Mouse (Mus musculus) heart, postnatal 14 days (tissue): Measurements from ENCODE around the gene Phf24. TPM values are rescaled to one million over a fixed set of nuclear protein-coding genes. Genes with fewer than 3 reads are reported as not detected.

ENCODE experiments used
- DNase-seq, 2 experiments: peaks; one replicate each; pipeline ENCODE4 v3.0.0; 2021 to 2022
- intact Hi-C: fragments of 180-260 bp; cut with DNase I; formaldehyde crosslinking; loops from one replicate; pipeline ENCODE4 v1.15.1; 2025
- long read RNA-seq, 2 experiments: library from polyadenylated mRNA; stranded (forward); transcript quantifications; one replicate each; pipeline ENCODE4 v2.0.0; 2021
- total RNA-seq, 2 experiments: library from RNA; stranded (reverse); gene quantifications; 2 replicates each; pipeline ENCODE4 v1.2.3; 2021

Gene Phf24
- total RNA-seq = 1 to 10 TPM; 6.0 to 8.4 TPM
- long read RNA-seq, experiment 1, full-length matches to known transcripts = 2 of 7 reads
- long read RNA-seq, experiment 1, partial matches to known transcripts = 0 of 7 reads
- long read RNA-seq, experiment 1, other reads (novel, unspliced or antisense) = 5 of 7 reads
- long read RNA-seq, experiment 2, full-length matches to known transcripts = 3 of 5 reads
- long read RNA-seq, experiment 2, partial matches to known transcripts = 0 of 5 reads
- long read RNA-seq, experiment 2, other reads (novel, unspliced or antisense) = 2 of 5 reads

DNA sequence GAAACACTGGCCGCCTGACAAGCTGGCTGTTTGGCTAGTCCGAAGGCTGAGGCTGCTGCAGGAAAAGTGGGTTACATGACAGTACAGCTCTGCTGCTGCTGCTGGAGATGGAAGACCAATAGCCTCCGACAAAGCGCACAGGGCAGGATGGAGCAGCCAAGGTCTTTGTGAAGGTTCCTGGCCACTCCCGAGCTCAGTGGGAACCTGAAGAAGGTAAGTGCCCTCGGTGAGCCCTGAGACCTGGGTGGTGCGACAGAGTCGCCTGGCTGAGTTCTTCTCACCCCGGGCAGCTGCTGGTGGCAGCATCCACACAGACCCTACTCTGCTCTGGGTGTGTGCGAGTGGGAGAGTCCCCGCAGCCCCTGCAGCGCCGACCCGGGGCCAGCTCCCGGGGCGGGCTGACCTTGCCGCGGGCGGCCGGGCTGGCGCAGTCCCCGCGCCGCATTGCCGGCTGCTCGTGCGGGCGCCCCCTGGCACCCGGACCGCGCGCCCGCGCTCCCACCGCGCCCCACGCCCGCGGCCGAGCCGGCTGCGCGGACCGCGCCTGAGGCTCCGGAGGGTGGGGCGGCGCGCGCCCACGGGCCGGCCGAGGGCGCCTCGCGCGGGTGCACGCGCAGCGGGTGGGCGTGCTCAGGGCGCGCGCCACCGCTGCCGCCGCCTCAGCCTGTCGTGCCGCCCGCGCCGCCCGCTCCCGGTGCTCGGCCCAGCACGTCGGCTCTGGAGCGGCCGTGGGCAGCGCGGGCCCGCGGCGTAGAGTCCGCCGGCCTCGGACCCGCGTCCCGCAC lies at the start of gene Phf24:
Gene Phf24, plus strand, starts transcription at position 44 of the 785 bp plus-strand sequence.
- intact Hi-C loops = loop anchor here (2.0 kb wide), 1 partner anchor 30 kb away; no protein-coding TSS in a partner anchor
- peak; percentile 44 to 69 for DNase-seq

DNA sequence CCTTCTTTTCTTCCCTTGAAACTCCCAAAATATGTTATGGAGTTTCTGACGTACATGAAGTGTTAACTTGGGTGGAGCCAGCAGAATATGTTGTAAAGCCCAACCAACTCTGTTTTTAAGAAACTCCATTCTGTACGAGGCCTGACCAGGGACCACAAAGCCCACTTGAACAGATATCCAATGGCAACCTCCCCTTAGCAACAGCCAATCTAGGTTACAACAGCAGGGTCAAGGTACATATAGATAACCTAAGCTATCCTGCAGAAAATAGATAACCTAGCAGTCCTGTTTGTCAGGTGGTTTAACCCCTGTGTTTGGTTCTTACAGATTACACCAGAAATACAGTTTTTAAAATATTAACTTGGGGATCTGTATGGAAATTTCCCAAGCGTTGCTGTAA lies 49.1 kb upstream of the Phf24 start:
- intact Hi-C loops = no loop called here
- DNase-seq = no peak

DNA sequence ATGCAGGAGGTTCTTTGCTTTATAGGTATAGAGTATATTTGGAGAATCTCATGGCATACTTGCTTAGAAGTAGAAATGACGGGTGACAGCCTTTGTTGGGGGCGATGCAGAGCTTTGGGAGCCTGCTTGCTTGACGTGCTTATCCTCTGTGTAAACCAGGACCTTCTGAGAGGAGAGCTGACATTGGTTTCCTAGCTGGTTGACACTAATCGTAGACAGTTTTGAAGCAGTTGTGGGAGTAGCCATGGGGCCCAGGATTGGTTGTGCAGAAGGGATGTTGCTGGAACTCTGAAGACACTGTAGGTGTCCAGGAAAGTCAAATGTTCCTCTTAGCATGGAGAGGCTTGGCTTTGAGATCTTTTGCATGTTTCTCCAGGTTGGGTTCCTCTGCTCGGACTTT lies 48.3 kb upstream of the Phf24 start:
- DNase-seq = no peak
- intact Hi-C loops = no loop called here

DNA sequence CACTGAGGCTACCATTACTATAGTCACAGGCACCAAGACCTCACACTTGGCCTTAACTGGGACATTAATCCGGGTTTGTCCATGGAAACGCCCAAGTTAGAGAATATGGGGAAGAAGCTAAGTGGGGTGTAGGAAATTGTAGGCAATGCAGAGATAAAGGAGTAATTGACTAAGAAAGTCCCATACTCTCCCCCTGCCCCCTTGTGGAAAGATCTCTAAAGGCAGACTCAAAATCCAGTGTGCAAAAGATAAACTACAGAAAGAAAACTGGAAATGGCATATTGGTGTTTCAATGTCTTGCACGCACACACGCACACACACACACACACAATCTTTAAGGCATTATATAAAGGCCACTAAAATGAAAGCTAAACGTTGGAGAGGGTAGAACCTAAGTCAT lies 45.7 kb upstream of the Phf24 start:
- intact Hi-C loops = no loop called here
- DNase-seq = no peak

DNA sequence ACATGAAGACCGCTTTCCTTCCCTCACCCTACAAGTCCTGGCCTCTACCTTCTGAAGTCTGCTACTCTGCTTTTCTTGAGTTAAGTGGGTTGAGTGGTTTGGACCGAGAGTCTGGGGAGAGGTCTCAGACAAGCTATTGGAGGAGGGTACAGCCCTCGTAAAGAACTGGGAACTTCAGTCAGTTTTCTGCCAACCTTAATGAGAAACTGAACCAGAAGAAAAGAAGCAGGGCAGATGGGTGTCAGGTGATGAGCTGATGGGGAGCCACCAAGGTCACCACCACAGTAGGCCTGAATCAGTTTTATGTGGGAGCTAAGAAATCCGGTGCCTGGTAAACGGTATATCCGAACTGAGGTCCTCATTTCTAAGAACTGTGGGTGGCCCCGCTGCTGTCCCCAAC lies 44.3 kb upstream of the Phf24 start:
- DNase-seq = no peak
- intact Hi-C loops = no loop called here

DNA sequence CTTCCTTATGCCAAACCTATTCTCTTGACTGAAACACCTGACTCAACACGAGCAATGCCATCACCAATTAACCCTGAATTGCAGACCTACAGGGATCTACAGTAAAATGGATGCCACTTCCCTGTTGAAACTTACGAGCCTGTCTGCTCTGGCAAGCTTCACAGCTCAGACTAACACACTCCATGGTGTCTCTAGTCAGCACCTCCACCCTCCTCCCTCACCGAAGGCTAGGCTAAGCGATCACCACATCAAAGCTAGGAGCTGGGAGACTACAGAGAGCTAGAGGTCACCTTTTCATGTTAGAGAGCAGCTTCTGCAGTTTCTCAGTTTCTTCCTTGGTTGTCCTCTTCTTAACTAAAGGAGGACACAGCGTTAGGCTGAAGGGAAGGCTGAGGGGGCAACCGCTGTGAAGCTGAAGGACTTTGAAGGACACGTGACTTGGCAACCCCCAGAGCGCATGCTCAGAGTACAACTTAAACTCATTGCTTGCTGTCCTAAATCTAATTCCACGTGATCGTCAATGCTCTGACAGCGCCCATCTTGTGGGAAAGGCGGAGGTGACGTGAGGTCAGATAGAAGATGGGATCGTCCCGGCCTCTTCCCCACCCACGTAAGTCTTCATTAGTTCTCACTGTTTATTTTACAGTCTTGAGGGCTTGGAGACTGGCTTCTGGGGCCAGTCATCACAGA lies 43.6 kb upstream of the Phf24 start:
- intact Hi-C loops = no loop called here
- DNase-seq = no peak

DNA sequence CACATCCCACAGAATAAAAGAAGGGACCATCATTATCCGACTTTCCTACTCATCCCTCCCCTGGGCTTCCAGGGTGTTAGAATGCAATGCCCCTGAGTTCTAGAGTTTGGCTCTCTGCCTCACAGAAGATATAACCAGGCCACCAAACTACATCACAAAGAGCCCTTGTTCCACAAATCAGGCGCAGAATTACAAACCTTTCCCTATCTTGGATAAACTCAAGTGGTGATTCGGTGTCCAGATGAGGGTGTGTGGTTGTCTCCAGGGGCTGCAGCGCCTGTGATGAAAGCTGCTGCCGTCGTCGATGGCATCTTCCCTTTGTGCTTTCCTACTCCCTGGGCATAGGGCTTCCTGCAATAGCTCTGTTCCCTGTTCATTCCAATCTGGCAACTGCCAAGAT lies 42.3 kb upstream of the Phf24 start, which contains the start of gene Fam205c:
Gene Fam205c, minus strand, starts transcription at position 101 of the 400 bp plus-strand sequence.
- no peak for DNase-seq
- intact Hi-C loops = no loop called here

DNA sequence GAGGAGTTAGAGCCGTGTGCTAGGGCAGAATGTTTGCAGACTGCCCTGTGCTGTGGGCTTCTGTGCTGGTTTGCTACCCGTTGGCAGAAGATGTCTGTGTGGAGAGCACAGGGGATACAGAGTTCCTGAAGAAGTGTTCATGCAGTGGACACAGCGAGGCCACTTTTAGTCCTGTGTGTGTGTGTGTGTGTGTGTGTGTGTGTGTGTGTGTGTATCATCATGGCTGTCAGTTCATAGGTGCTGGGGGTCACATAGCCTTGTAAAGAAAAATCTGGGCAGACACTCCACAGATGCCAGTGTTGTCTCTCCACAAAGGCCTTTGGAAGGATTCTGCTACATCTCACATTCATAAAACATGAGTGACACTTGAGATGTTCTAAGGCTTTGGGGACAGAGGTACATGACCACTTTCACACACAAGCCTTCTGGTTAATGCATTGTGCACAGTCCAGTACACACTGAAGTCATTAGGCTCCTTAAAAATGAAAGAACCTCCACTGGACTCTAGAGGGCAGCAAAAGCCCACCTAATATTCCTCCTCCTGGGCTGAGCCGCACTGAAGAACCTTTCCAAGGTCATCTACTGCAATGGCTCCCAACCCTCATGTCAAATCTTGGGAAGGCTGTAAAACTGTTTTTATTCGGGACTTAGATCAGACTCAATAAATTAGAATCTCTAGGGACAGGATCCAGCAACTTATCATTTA lies 39.7 kb upstream of the Phf24 start:
- intact Hi-C loops = loop anchor here (1.0 to 2.0 kb wide), 2 partner anchors 68 to 89 kb away; no protein-coding TSS in a partner anchor
- DNase-seq = peak; percentile 50 to 65

DNA sequence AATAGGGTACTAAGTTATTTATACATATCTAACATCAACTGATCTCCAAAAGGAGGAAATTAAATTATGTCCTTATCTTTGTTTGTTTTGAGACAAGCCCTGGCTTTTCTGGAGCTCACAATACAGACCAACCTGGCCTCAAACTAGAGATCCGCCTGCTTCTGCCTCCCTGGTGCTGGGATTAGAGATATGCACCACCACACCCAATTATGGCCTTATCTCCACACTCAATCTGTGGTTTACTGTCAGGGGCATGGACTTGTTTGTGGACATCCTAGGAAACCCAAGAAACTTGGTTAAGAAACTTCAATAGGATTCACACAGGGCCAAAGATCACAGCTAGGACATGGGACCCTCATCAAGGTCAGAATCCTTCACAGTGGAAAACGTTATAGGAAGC lies 38.8 kb upstream of the Phf24 start:
- intact Hi-C loops = loop anchor here (1.0 to 2.0 kb wide), 2 partner anchors 67 to 88 kb away; no protein-coding TSS in a partner anchor
- no peak for DNase-seq

DNA sequence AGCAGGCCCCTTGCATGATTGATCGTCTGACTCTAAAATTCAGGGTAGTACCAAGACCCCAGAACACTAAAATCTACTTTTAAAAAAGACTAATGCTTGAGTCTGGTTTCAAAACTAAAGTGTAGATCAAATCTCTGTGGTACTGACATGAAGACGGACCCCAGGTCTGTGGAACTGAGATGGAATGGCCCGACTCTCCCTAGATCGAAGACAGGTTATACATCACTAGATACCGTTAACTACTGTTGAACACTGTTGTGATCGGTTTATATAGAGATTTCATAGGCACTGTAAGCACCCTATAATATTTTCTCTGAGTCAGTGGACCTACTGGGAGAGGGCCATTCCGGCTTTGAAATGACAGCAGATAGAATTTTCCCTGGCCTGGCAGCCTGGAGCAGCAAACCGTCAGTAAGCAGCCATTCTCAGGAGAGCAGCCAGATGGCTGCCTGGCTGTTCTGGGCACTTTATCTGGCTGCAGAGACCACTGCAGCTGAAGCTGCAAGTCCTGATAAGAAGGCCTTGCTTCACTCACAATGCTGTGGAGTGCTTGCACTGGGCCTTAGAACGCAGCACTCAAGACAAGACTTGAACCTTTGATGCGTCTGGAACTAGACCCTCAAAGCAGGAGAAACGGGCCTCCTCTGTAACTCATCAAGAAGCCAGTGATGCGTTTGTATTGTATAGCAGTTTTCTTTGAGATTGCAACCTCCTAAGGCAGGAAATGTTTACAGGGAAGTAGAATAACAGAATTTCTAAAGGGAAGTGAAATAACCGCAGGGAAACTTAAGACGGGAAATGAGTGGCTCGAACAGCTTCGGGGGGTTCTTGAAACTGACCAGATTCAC lies 36.4 kb upstream of the Phf24 start:
- intact Hi-C loops = no loop called here
- no peak for DNase-seq

DNA sequence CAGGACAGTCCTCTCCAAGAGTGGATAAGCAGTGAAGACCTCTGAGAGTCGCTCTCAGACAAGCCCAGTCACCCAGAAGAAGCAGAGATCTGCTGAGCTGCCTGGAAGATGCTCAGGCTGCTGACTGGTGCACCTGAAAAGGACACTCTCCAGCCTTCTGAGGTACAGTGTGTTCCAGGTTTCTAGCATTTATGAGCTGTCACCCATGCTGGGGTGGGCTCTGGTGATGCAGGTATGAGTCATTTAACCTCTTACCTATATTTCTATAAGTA lies 35.8 kb upstream of the Phf24 start:
- intact Hi-C loops = no loop called here
- no peak for DNase-seq

DNA sequence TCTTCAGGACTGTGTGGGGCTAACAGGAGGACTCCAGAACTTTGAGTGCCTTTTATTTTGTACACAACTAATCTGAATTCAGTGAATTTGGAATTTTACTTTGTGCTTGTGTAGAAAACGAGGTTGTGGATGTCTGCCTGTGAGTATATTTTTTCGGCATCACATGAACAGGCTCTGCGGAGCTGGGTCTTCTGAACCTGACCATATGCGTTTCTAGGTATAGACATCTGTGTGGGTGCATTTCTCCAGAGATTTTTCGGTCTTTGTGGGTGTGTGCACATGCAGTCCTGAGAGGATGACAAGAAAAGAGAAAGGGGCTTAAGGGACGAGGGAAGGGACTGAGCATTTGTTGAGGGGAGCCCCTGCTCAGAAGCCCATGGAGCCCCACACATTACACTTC lies 29.5 kb upstream of the Phf24 start:
- intact Hi-C loops = no loop called here
- no peak for DNase-seq

DNA sequence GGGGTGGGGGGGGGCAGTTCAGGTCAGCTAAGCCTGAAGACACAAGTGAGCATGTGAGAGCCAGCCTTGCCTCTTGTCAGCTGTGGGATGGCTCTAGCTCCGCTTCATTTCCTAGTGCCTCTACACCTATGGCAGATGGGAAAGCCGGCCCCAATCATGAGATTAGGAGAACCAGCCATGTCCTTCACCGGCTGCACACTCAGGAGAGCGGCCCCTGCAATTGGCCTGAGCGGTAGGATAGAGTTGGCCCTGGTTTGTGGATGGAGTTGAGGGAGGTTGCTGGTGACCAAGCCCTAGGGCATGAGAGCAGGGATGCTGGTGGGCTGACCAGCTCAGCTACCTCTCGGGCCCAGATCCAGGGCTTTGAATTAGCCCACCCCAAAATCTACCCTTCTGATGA lies 27.7 kb upstream of the Phf24 start:
- intact Hi-C loops = no loop called here
- no peak for DNase-seq

DNA sequence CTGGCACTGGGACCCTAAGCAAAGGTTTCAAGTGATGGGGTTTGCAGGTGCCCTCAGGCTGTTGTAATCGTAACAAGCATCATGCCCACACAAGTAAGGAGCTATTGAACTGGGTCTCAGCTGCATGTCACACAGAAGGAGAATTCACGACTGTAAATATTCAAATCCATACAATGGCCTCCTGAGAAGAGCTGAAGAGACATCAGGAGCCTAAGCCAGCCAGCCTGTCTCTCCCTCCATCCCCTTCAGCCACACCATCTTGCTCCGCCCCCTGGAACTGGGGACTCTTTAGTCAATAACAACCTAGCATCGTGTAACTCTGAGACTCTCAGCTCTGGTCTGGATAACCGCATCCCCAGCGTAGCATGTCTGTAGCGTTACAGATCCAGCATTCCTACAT lies 25.3 kb upstream of the Phf24 start:
- intact Hi-C loops = no loop called here
- DNase-seq = no peak

DNA sequence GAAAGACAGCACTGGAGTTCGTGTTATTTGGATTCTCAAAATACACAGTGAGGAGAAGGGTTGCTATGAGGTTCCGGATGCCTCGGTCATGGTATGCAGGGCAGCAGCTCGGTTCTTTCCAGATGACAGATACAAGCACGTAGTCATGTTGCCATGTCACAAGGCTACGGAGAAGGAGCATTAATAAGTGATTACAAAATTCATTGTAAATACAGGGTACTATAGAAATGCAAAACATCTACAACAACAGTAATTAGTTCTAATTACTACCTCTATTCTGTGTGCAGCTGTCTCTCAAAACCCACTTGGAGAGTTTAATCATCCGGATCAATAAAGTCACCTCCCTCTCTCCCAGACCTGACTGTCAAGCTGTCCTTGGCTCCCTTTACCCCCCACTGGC lies 21.3 kb upstream of the Phf24 start:
- intact Hi-C loops = no loop called here
- DNase-seq = no peak

DNA sequence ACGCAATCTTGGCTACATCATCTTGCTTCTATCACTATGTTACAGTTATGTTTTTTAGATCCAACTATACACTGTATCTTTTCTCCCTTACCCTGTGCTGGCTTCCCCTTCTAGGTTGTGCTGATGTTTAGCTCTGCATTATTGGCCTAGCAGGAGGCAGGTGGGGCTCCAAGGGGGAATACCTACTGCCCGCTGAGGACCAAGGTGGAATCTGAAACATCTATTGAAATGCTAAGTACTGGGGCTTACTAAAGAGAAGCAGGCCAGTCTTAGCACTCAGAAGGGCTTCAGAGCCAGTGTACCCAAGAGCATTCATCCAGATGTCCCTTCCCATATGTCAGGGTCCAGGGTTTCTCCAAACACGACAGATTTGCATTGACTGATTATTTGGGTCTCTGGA lies 17.5 kb upstream of the Phf24 start:
- intact Hi-C loops = no loop called here
- no peak for DNase-seq

DNA sequence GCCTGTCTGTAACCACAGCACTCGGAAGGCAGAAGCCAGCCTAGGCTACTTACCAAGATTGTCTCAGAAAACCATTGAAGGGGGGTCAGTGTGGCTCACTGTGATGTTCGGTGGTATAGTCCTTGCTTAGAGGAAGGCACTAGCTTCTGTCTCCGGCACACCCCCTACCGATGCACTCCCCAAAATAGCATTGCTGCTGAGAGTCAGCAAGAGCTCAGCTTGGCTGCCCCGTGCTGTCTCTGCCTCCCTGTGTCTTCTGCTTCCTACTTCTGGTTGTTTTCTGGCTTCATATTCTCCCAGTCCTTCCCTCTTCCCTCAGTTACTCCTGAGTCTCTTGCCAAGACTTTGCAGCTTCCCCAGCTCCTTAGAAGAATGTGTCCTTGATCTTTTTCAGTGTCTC lies 15.6 kb upstream of the Phf24 start:
- no peak for DNase-seq

DNA sequence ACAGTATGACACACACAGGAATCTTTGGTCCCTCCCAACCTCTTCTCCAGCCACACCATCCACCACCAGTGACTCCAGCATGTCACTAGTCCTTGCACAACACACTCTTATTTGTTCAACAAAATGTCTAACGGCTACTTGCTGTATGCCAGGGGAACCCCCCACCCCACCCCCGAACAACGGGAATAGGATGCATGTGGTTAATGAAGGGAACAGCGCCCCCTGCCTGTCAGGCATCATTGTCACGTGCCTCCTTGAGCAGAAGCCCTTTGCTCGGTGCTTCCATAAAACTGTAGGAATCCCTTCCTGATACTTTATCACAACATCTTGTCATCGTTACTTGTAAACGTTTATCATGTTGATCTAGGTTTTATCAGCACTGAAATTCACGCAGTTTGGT lies 14.3 kb upstream of the Phf24 start:
- peak in 1 of 2 experiments; percentile 25 for DNase-seq

More for the DNA sequence above, 15.6 kb upstream of the Phf24 start:
- intact Hi-C loops = no loop called here

DNA sequence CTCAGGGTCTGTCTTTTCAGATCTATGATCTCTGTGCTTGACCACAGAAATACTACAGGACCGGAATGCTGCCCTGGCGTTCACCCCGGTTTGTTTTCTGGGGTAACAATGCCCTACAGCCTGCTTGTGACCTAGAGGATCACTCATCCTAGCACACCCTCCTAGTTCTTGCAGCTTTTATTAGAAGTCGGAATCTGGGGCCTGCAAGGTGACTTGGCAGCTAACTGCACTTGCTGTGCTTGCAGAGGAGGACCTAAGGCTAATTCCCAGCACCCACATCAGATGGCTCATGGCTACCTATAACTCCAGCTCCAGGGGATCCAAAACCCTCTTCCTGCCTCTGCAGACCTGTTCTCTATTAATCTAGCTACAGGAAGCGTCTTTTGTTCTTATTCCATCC lies 13.7 kb upstream of the Phf24 start:
- DNase-seq = no peak
- intact Hi-C loops = no loop called here

More for the DNA sequence above, 14.3 kb upstream of the Phf24 start:
- intact Hi-C loops = no loop called here

DNA sequence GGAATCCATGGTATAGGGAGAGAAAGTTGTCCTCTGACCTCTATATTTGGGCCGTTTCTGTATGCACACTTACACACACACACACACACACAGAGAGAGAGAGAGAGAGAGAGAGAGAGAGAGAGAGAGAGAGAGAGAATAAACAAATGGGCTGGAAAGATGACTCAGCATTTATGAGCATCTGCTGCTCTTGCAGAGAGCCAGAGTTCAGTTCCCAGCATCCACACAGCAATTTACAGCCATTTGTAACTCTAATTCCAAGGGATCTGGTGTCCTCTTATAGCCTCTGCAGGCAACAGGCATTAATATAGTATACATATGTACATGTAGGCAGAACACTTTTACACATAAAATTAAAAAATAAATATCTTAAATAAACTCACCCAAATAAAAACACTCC lies 12.5 kb upstream of the Phf24 start:
- intact Hi-C loops = no loop called here
- no peak for DNase-seq
